Mouse (Mus musculus) ovary, postnatal 36 days (tissue): ENCODE data around the gene Pkd1l2.

Experiments used
- DNase-seq: peaks from one replicate; pipeline ENCODE4 v3.0.0; 2022; ENCODE audit warnings: low spot score, mixed read lengths

Gene Pkd1l2

DNA sequence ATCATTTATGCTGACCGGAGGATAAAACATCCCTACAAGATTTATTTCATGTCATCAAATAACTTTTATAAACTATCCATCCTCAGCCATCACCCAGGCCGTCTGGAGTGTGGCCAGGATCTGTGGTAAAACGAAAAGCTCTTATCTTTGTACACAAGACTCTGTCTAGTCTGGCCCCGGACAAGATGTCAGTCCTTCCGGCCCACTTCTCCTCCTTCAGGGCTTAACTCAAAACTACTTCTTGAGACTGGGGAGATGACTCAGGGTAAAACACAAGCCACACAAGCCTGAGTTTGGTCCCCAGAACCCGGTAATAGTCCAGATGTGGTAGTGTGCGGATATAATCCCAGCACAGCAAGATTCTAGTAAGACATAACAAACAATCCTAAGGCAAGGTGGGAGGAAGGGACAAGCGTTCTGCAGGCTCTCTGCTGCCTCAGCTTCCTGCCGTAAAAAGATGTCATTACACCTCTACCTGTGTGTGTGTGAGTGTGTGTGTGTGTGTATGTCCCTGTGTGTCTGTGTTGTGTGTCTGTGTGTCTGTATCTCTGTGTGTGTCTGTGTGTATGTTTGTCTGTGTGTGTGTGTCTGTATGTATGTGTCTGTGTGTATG, 804 bp upstream of the Pkd1l2 start:
- no peak for DNase-seq

DNA sequence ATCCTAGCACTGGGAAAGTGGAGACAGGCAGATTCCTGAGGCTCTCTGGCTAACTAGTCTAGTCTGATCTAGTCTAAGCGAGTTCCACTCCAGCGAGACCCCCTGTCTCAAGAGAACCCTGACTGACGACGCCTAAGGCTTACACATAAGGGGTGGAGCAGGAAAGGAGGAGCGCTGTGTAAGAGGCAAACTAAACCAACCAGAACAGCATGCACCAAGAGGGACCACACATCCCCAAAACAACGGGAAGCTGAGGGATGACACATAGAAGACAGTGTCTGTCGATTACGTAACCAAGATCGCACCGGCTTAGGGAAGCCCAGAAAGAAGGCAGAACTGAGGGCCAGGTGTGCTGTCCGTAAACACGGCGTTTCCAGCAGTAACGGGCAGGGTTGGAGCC, 2.6 kb downstream of the Pkd1l2 start:
- DNase-seq: no peak

DNA sequence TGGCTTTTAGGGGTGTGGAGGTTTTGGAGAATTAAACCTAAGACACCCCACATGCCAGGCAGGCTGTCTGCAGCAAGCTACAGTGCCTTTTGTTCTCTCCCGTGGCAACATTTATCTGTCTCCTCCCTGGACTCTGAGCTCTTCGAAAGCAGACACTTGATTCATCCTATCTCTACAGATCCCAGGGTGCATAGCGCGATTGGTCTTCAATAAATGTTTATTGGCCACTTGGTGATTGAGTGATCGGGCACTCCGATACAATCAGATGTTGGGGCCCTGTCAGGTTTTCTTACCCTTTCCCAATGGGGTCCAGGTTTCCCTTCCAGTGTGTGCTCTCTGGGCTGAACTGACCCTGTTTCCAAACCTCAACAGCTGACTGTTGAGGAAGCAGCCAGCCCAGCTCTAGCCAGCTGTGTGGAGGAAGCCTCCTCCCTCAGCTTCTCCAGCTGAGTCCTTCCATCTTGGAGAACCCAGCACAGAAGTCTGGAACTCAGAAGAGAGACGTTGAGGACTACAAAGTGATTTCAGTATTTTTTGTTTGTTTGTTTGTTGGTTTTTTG, 3.8 kb downstream of the Pkd1l2 start:
- DNase-seq: no peak

DNA sequence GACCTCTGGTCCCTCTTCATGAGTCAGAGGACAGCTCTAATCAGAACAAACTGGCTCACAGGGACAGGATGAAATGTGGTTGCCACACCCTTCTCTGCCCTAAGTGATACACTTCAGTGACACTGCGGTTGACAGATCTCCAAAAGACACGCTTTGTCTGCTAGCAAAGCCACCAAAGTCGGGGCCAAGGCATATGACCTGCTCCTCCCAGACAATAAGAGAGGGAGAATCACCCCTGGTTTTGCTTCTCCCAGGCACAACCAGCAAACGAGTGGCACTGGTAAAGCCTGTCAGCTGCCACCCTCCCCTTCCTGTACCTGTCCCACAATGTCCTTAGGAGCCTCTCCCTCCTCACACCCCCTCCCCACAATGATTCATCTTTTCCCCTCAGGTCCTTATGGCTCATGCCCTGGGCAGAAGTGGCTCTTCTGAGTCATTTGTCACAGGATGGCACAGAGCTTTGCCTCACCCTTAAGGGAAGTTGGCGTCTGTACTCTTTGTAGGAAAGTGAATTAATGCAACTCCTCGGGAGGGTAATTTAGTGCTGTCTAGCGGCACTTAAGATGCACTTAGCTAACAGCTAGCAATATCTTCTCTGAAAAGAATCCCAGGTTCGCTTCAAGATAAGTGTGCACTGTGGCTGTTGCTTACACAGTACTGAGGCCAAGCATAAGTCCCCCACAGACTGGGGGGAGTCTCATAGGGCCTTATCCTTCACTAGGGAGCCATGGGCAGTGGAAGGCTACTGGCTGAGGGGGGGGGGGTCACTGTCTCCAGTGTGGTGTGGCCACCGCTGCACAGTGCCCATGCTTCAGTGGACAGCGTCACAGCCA, 7.7 kb downstream of the Pkd1l2 start:
- DNase-seq: no peak

DNA sequence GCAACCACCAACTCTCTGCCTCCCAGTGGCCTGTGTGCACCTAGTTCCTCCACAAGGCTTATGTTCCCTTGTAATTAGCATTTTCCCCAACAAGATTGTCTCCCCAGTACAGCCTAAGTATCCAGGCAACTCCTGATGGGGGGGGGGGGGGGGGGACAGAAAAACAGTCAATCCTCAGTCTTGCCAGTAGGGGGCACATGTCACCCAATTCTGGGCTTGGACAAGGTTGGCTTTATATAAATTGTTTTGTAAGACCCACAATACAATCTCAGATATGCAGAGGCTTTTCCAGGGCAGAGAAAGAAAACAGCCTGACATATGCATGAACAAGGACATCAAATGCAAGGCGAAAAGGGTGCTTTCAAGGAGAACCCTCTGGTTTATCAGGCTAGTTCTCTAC, 12.5 kb downstream of the Pkd1l2 start:
- no peak for DNase-seq

DNA sequence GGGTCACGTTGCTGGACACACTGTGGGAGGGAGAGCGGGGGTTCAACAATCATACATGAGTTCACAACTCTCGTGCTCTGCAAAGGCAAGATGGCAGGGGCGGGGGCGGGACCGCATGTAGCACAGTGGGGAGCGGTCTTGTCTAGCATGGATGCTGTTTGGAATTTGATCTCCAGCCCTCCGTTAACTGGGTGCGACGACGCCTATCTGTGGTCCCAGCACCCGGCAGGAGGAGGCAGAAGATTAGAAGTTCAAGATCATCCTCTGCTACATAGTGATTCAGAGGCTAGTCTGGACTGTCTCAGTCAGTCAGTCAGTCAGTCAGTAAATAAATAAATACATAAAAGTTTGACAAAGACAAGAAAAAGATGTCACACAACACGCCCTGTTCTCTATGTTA, 14.0 kb downstream of the Pkd1l2 start:
- no peak for DNase-seq

DNA sequence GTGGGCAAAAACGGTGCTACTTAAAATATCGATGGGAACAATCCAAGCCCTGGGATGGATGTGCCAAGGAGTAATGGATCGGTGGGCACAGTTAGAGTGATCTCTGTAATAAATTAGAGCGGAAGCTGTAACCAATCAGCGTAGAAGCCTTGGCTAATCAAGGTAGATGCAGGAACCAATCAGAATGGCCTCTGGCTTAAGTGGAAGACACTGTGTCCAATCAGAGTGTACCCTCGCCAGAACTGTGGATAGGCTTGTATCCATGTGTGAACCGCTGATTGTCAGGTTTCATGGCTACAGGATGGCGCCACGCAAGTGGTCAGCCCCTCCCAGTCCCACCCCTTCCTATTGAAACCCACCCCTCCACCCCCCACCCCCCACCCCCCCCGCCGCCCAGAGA, 14.9 kb downstream of the Pkd1l2 start:
- DNase-seq: no peak

DNA sequence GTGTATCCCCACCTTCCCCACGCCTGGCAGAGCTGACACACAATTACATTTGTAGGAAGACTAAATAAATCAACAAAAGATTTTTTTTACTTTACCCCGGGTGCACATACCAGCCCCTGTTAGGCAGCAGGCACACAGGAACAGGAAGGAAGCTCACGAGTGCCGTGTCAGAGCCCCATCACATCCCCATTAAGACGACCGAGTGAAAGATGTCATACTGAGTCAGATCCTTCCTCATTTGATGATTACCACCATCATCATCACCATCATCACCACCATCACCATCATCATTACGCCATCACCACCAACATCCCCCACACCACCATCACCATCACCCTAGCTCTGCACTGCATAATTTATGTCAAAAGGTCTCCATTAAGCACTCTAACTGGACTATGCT, 15.3 kb downstream of the Pkd1l2 start:
- no peak for DNase-seq

DNA sequence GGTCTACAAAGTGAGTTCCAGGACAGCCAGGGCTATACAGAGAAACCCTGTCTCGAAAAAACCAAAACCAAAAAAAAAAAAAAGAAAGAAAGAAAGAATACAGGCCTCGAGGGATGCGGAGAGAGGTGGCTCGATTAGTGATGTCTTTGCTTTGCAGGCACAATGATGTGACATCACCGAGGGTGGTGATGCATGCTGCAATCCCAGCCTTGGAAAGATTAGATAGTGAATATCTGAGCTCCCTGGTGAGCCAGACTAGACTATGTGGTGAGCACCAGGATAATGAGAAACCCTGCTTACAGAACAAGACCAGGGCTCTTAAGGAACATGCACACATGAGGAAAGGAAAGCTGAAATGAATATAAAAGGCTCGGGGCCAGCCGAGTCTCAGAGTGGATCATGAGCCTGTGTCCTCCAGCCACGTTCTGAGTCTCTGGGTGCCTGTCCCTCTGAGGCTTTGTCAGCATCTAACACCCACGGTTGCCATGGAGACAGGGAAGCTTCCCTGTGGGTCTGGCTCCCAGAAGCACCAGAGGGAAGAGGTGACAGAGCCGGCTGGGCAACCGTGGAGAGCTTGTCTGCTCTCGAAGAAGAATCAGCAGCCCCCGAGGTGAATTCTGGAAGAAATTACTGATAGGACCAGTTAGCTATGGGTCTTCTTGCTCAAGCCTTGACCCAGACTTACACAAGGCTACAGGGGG, 20.9 kb downstream of the Pkd1l2 start:
- DNase-seq: no peak

DNA sequence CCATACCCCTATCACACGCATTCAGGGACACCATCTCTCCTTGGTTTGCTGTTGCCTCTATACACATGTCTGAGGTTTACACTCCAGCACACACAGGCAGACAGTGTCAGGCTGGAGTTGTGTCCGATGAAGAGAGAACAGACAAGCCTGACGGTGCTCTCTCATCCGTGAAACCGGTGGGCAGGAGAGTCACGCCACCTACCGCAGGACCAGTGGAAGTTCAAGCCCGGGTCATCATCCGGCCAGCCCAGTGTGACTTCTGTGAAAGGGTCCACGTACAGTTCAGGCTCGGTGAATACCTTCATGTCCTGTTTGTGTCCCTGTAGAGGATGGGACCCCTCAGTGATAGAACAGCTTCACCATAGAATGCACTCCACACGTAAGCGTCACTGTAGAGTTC, 21.9 kb downstream of the Pkd1l2 start:
- DNase-seq: no peak

DNA sequence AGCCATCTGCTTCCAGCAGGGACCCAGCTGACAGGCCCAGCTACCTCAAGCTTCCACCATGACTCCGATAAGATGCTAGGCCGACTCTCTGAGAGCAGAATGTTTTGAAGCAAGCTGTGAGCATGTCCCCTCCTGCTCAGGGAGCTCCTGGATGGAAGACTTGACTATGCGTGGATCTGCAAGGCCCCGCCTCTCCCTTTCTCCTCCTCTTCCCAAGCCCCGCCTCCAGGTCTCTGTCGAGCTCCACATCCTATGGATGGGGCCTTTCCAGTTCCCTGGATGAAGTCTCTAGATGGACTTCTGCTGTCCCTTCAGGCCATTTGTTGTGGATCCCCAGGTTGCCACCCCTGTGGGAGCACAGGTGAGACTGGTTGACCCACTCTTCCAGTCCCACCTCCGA, 23.2 kb downstream of the Pkd1l2 start:
- DNase-seq: no peak

DNA sequence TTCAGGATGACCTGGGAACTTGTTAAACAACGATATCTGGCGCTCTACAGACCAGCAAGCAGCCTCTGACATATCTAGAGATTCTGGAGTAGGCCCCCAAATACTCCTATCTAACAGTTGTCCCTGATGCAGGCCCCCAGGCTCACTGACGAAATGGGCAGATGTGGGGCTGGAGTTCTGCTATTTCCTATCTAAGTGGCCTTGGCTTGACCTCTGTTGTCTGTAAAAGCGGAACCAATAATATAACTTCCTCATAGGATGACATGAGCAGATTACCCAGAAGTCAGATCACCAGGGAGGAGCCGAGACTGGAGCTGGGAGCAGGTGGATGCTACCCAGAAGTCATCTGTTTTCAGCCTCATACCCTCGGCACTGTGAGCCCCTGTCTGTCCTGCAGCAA, 27.2 kb downstream of the Pkd1l2 start:
- no peak for DNase-seq

DNA sequence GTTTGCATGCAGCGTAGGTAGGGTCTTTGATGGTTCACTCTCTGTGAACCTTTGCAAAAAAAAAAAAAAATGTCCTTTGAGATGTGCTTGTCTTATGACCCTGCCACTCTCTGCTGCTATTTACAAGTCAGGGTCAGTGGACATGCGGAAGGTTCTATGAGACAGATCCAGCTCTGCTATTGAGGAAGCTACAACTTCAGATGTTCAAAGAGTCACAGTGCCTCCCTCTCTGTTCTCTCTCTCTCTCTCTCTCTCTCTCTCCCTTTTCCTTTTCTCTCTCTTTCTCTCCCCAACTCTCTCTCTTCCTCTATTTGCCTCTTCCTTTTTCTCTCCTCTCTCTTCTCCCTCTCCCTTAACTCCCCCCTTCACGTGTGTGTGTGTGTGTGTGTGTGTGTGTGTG, 28.1 kb downstream of the Pkd1l2 start:
- no peak for DNase-seq

DNA sequence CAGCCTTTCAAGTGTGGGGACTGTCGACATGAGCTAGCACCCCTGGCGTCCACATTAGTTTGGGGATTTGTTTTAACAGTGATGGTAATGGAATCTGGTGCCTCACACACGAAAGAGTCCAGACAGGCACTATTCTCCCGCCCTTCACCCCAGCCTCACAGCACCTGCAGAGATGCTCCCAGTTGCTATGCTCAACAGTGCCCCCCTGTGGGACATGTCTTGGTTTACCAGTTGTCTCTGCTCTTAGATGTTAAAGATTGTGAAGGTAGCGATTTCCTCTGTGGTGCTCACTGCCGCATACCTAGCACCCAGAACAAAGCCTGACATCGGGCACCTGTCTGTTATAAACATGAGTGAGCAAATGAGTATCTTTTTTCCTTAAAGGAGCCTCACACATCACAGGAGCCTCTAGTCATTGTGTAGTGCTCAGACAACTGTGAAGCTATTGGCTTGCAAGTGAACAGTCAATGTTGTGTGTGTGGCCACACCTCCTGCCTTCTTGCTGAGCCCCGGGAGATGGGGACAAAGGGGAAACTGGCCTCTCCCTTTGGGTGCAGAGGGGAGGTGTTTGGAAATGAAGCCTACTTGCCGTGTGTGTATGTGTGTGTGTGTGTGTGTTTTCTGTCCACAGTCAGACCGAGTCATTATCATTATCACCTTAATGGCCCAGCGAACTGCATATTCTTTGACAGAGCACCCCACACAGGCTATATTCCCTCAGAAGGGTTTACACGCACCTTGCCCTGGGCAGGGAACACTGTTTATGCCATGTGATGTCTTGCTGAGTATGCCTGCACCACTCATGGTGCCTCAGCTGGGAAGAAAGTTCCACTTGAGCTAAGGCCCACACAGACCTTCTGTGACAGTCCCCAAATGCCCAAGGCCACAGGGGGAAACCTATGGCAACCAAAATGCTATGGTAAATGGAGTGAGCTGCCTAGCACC, 28.8 kb downstream of the Pkd1l2 start:
- DNase-seq: peak; percentile 21

DNA sequence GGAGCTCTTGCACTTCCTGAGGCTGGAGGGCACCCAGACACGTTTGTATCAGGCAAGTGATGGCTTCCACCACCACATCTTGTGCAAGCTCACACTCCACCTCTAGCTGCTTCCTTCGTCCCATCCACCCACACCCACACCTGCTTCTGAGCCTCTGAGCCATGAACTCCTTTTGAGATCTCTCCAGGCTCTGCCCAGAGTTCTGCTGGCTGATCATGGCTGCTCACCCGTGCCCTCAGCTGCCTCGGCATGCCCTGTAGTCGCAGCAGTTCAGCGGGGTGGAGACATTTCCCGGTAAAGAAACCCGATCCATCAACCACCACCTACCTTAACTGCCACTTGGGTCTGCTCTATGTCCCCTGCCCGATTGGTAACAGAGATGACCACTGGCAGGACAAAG, 30.9 kb downstream of the Pkd1l2 start:
- no peak for DNase-seq

DNA sequence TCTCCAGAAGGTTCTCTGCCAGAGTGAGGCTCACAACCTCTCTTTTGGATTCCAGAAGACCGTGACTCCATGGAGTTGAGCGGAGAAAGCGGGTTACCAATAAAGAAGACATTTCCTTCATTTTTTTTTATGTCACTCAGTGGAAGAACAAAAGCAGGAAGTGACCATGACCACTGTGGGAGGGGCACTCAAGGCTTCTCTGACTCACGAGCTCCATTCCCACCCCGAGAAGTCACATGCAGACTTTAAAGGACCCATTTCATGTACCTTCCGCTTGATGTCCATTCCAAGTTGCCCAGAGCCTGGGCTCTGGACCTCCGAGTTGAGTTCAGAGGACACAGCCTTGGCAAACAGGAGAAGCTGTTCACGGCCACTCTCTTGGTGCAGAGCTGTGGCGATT, 31.5 kb downstream of the Pkd1l2 start:
- no peak for DNase-seq

DNA sequence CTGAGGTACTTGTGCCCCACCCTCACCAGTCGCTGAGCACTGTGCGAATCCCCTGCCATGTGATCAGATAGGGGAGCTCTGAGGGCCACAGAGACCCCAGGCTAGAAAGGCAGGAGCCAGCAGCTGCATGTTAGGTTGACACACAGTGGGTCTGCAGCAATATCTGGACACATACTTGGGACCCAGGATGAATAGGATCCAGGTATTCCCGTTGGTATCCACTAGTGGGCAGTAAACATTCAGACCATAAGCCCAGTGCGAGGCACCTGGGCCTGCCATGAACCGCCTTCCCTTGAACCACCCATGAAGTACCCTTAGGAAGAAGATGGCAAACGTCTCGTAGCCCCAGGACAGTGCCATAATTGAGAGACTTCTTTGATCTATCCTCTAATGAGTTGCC, 32.8 kb downstream of the Pkd1l2 start:
- no peak for DNase-seq

DNA sequence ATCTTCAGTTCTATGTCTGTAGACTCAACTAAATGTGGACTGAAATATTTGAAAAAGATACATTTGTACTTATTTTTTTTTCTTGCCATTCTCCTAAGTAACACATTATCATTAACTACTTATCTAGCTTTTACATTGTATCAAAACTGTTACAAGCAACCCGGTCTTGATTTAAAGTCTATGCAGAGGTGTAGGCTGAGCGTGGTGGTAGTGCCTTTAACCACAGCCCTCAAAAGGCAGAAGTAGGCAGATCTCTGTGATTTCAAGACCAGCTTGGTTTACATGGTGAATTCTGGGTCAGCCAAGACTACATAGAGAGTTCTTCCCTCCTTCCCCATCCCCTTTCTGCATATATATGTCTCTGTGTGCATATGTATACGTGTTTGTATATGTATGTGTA, 38.7 kb downstream of the Pkd1l2 start:
- no peak for DNase-seq

DNA sequence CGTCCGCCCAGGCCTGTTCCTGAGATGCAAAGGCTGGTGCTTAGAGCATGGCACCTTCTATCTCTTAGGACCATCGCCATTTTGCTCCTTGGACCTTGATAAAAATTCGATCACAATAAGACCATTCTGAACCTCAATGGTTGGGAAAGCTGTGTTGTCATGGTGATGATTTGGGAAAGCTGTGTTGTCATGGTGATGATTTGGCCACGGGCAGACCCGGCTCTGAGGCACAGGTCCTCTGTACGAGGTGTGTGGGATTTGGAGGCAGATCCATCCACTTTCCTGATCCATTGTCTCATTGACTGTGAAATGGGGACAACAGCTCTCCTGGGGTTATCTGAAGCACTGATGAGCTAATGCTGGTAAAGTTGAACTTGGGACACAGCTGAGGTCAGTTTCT, 42.4 kb downstream of the Pkd1l2 start:
- DNase-seq: no peak

DNA sequence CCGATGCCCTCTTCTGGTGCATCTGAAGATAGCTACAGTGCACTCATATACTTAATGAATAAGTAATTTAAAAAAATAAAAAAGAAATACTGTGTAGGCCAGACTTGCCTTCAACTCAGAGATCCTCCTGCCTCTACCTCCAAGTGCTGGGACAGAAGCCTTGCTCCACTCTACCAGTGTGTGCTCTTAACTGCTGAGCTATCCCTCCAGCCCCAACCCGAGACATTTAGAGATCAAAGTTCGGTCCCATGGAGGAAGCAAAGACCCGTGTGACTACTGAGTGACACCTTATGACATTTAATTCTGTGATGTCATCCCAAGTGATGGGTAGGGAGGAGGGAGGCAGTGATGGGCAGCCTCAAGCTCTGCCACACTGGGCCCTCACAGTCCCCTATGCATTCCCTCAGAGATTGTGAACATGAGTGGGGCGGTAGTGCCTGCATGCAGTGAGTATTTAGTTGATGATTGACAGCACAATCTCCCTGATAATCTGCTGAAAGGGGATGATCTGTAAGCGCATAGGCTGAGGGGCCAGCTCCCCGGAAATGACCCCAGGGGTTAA, 44.8 kb downstream of the Pkd1l2 start:
- DNase-seq: no peak

DNA sequence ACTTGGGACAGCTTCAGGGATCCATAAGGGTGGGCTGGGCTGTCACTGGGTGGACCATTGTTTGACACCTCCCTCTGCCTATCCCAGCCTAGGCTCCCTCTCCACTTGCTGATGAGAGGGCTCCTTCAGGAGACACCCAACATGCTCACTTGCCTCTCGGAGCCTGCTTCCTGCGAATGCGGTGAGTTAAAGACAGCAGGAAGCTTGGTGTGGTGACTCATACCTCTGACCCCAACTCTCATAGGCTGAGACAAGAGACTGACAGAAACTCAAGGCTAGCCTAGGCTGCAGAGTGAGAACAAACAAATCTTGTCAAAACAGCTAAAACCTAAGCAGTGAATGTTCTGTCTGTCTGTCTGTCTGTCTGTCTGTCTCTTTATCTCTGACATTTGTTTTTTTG, 48.9 kb downstream of the Pkd1l2 start:
- no peak for DNase-seq

DNA sequence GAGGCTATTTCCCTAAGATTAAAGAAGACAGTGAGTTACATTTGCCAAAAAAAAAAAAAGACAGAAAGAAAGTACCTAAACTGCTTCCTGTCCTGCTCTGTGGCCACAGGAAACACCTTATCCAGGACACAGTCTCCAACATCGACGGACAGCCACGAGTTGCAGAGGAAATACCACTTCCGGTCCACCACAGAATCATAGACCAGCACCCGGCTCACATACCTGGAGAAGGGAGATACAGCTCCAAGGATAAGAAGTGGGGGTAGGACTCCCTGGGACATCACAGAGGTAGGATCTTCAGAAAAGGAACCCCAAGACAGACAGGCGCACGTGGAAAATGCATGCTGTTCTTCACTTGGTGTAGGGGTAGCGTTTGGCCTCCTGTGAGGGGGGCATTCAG, 49.6 kb downstream of the Pkd1l2 start:
- DNase-seq: no peak
